Mouse (Mus musculus): ENCODE measurements around the gene Gpi1. TPM values are rescaled to one million over a fixed set of nuclear protein-coding genes. Genes with fewer than 3 reads are reported as not detected.

Gpi1 gene
- total and polyA plus RNA-seq, 3 experiments = 270 to 1,355 (median 727) TPM

DNA sequence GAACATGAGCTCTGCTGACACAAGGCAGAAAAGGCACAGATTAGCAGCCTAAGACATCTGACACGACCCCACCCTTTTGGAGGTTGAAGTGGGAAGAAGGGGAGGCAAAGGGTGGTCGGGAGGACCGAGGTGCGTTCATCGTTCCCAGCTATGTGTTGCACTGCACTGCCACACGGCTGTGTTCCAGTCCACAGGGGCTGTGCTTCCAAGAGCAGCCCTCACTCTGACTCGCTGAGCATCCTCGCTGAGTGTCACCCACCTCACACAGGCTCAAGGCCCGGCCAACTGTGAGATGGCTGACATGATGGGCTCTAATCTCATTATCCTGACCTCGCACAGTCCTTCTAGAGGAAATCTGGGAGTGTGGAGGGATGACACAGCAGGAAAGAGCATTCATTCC is 13.7 kb downstream of the Gpi1 start:
- no peak for DNase-seq (ENCODE audit: low read depth, low spot score)
- H3K4me1 ChIP-seq (ENCODE audit: control insufficient read depth in 1 of 2, insufficient read depth in 2 of 2, low read length in 2 of 2) = no peaks in the 10 kb centered on the region
- H3K9ac ChIP-seq (ENCODE audit: control insufficient read depth, low read depth, low read length, poor library complexity, severe bottlenecking) = no peak overlapping the region
- no peak overlapping the region for H3K27ac ChIP-seq (ENCODE audit: control insufficient read depth, low read depth, low read length)
- peaks cover 0 to 31% of the 10 kb centered on the region in 2 experiments; a peak in 2 of 4 replicates for H3K36me3 ChIP-seq (ENCODE audit: control insufficient read depth in 1 of 2, insufficient read depth in 2 of 2, low read length in 2 of 2)
- H3K79me2 ChIP-seq (ENCODE audit: control insufficient read depth, insufficient read depth, low read length, poor library complexity) = peaks cover 2% of the 10 kb centered on the region; the same call in 1 of the 2 replicates
- TF ChIP-seq ELF1 (IDR thresholded peaks at IDR 0.05; ENCODE audit: low read depth, low read length) (no peak), ZC3H11A (IDR thresholded peaks at IDR 0.05; ENCODE audit: low read depth, low read length) (no peak), ZMIZ1 (IDR thresholded peaks at IDR 0.05; ENCODE audit: low read depth, low read length) (no peak), MAFK (IDR thresholded peaks at IDR 0.05; ENCODE audit: borderline replicate concordance, low read depth, low read length) (no peak), MEF2A (IDR thresholded peaks at IDR 0.05; ENCODE audit: extremely low read depth, insufficient replicate concordance, low read depth, low read length, poor library complexity, severe bottlenecking) (no peak), MAX (IDR thresholded peaks at IDR 0.05; ENCODE audit: low read length) (no peak), ETS1 (IDR thresholded peaks at IDR 0.05; ENCODE audit: low read depth, low read length) (no peak), BHLHE40 (IDR thresholded peaks at IDR 0.05; ENCODE audit: borderline replicate concordance, low read depth, low read length) (no peak), TCF12 (IDR thresholded peaks at IDR 0.05; ENCODE audit: low read depth, low read length) (no peak), ZNF384 (IDR thresholded peaks at IDR 0.05; ENCODE audit: low read depth, low read length) (no peak), ZKSCAN1 (IDR thresholded peaks at IDR 0.05; ENCODE audit: low read depth, low read length) (no peak), UBTF (IDR thresholded peaks at IDR 0.05; ENCODE audit: borderline replicate concordance, insufficient read depth, low read depth, low read length) (no peak), CTCF (IDR thresholded peaks at IDR 0.05 in 2 of 3, conservative IDR thresholded peaks at IDR 0.05 in 1 of 3; ENCODE audit: control insufficient read depth in 1 of 3, insufficient read depth in 1 of 3, low read depth in 2 of 3, low read length in 3 of 3, poor library complexity in 1 of 3, severe bottlenecking in 1 of 3) (no peak), MXI1 (IDR thresholded peaks at IDR 0.05; ENCODE audit: low read depth, low read length) (no peak), EP300 (IDR thresholded peaks at IDR 0.05; ENCODE audit: low read depth in 1 of 2, low read length in 2 of 2) (no peak), TBP (IDR thresholded peaks at IDR 0.05; ENCODE audit: low read depth, low read length) (no peak)
- no peaks in the 10 kb centered on the region for H3K9me3 ChIP-seq (replicated peaks; ENCODE audit: insufficient read depth, low read length)
- no peaks in the 10 kb centered on the region for H3K27me3 ChIP-seq (ENCODE audit: control insufficient read depth in 1 of 2, insufficient read depth in 2 of 2, low read length in 2 of 2)
- H3K4me3 ChIP-seq (ENCODE audit: control insufficient read depth in 1 of 2, insufficient read depth in 1 of 2, low read depth in 2 of 2, low read length in 2 of 2) = no peak overlapping the region

GRCm38 (mm10) chr7:34215481-34215880 is 14.7 kb downstream of the Gpi1 start:
- H3K9me3 ChIP-seq (replicated peaks; ENCODE audit: insufficient read depth, low read length) = no peaks in the 10 kb centered on the region
- no peaks in the 10 kb centered on the region for H3K27me3 ChIP-seq (ENCODE audit: control insufficient read depth in 1 of 2, insufficient read depth in 2 of 2, low read length in 2 of 2)
- no peak overlapping the region for H3K9ac ChIP-seq (ENCODE audit: control insufficient read depth, low read depth, low read length, poor library complexity, severe bottlenecking)
- no peaks in the 10 kb centered on the region for H3K4me1 ChIP-seq (ENCODE audit: control insufficient read depth in 1 of 2, insufficient read depth in 2 of 2, low read length in 2 of 2)
- peaks cover 0 to 30% of the 10 kb centered on the region in 2 experiments; a peak in 2 of 4 replicates for H3K36me3 ChIP-seq (ENCODE audit: control insufficient read depth in 1 of 2, insufficient read depth in 2 of 2, low read length in 2 of 2)
- no peak overlapping the region for H3K4me3 ChIP-seq (ENCODE audit: control insufficient read depth in 1 of 2, insufficient read depth in 1 of 2, low read depth in 2 of 2, low read length in 2 of 2)
- peaks cover 2% of the 10 kb centered on the region; the same call in 1 of the 2 replicates for H3K79me2 ChIP-seq (ENCODE audit: control insufficient read depth, insufficient read depth, low read length, poor library complexity)
- no peak for TF ChIP-seq CHD2 (IDR thresholded peaks at IDR 0.05; ENCODE audit: low read length)
- no peak for TF ChIP-seq RCOR1 (IDR thresholded peaks at IDR 0.05; ENCODE audit: low read depth, low read length)
- no peak for TF ChIP-seq MXI1 (IDR thresholded peaks at IDR 0.05; ENCODE audit: low read depth, low read length)
- TF ChIP-seq ETS1 (IDR thresholded peaks at IDR 0.05; ENCODE audit: low read depth, low read length) = no peak
- TF ChIP-seq MAFK (IDR thresholded peaks at IDR 0.05; ENCODE audit: borderline replicate concordance, low read depth, low read length) = no peak
- TF ChIP-seq USF1 (IDR thresholded peaks at IDR 0.05; ENCODE audit: low read depth, low read length) = no peak
- DNase-seq (ENCODE audit: low read depth, low spot score) = no peak
- H3K27ac ChIP-seq (ENCODE audit: control insufficient read depth, low read depth, low read length) = no peak overlapping the region

All from MEL (cell line).